Comparison of ENCODE assay signal across 8 mouse cellular contexts in the genomic region with DNA sequence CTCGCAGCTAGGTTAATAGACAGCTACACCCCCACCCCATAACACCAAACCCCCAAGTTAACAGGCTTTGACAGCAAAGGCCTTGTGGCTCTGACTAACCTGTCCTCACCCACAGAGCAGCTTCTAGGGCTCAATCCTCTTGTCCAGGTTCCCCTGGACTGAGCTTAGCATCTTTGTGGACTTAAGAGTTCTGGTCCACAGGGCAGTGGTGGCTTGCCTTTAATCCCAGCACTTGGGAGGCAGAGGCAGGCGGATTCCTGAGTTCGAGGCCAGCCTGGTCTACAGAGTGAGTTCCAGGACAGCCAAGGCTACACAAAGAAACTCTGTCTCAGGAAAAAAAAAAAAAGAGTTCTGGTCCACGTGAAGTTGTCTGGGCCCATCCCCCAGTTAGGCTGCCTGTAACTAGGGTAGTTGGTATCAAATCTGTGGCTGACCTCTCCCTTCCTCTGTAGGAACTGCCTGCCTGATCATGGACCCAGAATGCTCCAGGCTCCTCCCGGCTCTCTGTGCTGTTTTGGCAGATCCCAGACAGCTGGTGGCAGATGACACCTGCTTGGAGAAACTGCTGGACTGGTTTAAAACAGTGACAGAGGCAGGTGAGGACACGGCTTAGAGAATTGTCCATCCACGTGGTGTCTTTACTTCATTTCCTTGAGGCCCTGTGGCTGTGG. TPM values are rescaled to one million over a fixed set of nuclear protein-coding genes. Genes with fewer than 3 reads are reported as not detected.
DNase-seq lines count a peak whose midpoint lies in the region; ATAC-seq and TF ChIP-seq lines count a peak whose summit lies in the region.

No protein-coding gene starts in this region.

- no peaks in the 10 kb centered on the region for H3K9me3 ChIP-seq in intestine, embryonic 14.5 days (ENCODE audit: control insufficient read depth, low read length)
- no peaks in the 10 kb centered on the region for H3K9me3 ChIP-seq in lung, postnatal 0 days (ENCODE audit: low read length)

- TF ChIP-seq EP300 in lung, postnatal 0 days (IDR thresholded peaks at IDR 0.05), result no peak

- DNase-seq in spleen, adult 2 months (ENCODE audit: low read depth in 1 of 2, low spot score in 2 of 2), result no peak
- DNase-seq in spleen, postnatal 36 days (ENCODE audit: low spot score in 2 of 2), result no peak
- no peak for DNase-seq in intestine, embryonic 14.5 days (ENCODE audit: low spot score)
- DNase-seq in lung, postnatal 0 days (ENCODE audit: low spot score), result peak; percentile 24
- DNase-seq in Muller cell, postnatal 12 days (ENCODE audit: inconsistent ontology term), result no peak
- DNase-seq in layer of hippocampus, postnatal 14 days (ENCODE audit: low spot score in 2 of 2), result no peak

- no peak for TF ChIP-seq CTCF in spleen, adult 2 months (IDR thresholded peaks at IDR 0.05; ENCODE audit: extremely low read depth, insufficient read depth, insufficient read length, insufficient replicate concordance)
- TF ChIP-seq CTCF in embryonic fibroblast, embryonic 13.5 days (IDR thresholded peaks at IDR 0.05; ENCODE audit: borderline replicate concordance, insufficient read depth, low read length), result no peak
- 0 out of 2 replicates have a peak, but pooled peaks have one; percentile 4 for TF ChIP-seq CTCF in lung, postnatal 0 days (IDR thresholded peaks at IDR 0.05)

- H3K27ac ChIP-seq in spleen, adult 2 months (ENCODE audit: insufficient read depth, low read length), result peak overlapping the region; percentile 79
- peak overlapping the region; percentile 62 for H3K27ac ChIP-seq in embryonic fibroblast, embryonic 13.5 days (ENCODE audit: insufficient read depth, low read length)
- peak overlapping the region; percentile 71; the same call in 1 of the 2 replicates for H3K27ac ChIP-seq in intestine, embryonic 14.5 days (ENCODE audit: low read depth)
- H3K27ac ChIP-seq in lung, postnatal 0 days (ENCODE audit: low read length), result peak overlapping the region; percentile 60

- no peak for ATAC-seq in intestine, embryonic 14.5 days (replicated peaks; ENCODE audit: low FRiP score, low TSS enrichment, low read depth)
- no peak for ATAC-seq in lung, postnatal 0 days
- no peak for ATAC-seq in granulocyte monocyte progenitor cell, adult 5-6 weeks (replicated peaks; ENCODE audit: poor library complexity, severe bottlenecking)

- peak overlapping the region; percentile 71 for H3K9ac ChIP-seq in intestine, embryonic 14.5 days (ENCODE audit: low read length)
- peak overlapping the region; percentile 53 for H3K9ac ChIP-seq in lung, postnatal 0 days (replicated peaks; ENCODE audit: low read depth)

- H3K27me3 ChIP-seq in spleen, adult 2 months (ENCODE audit: control insufficient read depth, insufficient read depth, low read length), result no peaks in the 10 kb centered on the region
- H3K27me3 ChIP-seq in intestine, embryonic 14.5 days (replicated peaks; ENCODE audit: control insufficient read depth, insufficient read depth, low read length), result no peaks in the 10 kb centered on the region
- H3K27me3 ChIP-seq in lung, postnatal 0 days (replicated peaks; ENCODE audit: insufficient read depth, low read length), result no peaks in the 10 kb centered on the region

- peak overlapping the region; percentile 80 for H3K4me2 ChIP-seq in intestine, embryonic 14.5 days (ENCODE audit: low read length)
- H3K4me2 ChIP-seq in lung, postnatal 0 days (replicated peaks; ENCODE audit: low read depth, low read length), result peak overlapping the region; percentile 73

- H3K4me1 ChIP-seq in spleen, adult 2 months (ENCODE audit: control insufficient read depth, insufficient read depth, insufficient read length), result peaks cover 16% of the 10 kb centered on the region; the same call in 1 of the 2 replicates
- H3K4me1 ChIP-seq in embryonic fibroblast, embryonic 13.5 days (ENCODE audit: control insufficient read depth, insufficient read depth, low read length), result 0 out of 2 replicates have a peak, but pooled peaks cover 4% of the 10 kb centered on the region
- peaks cover 30% of the 10 kb centered on the region for H3K4me1 ChIP-seq in intestine, embryonic 14.5 days (replicated peaks; ENCODE audit: control insufficient read depth, insufficient read depth, low read length)
- H3K4me1 ChIP-seq in lung, postnatal 0 days (ENCODE audit: insufficient read depth, low read depth, low read length), result peaks cover 14% of the 10 kb centered on the region; the same call in 1 of the 2 replicates

- H3K36me3 ChIP-seq in spleen, adult 2 months (ENCODE audit: control insufficient read depth, insufficient read depth, low read length), result peaks cover 5% of the 10 kb centered on the region
- H3K36me3 ChIP-seq in intestine, embryonic 14.5 days (ENCODE audit: control insufficient read depth, insufficient read depth, low read length), result peaks cover 18% of the 10 kb centered on the region
- peaks cover 8% of the 10 kb centered on the region; the same call in 1 of the 2 replicates for H3K36me3 ChIP-seq in lung, postnatal 0 days (ENCODE audit: insufficient read depth, low read length)

- no peak for TF ChIP-seq POLR2A in spleen, adult 2 months (IDR thresholded peaks at IDR 0.05; ENCODE audit: low read depth, low read length)
- TF ChIP-seq POLR2A in embryonic fibroblast, embryonic 13.5 days (IDR thresholded peaks at IDR 0.05; ENCODE audit: low read depth, low read length), result no peak

- 47% methylated on average over 7 of the region's 7 CpGs for WGBS in spleen, adult 2 months
- WGBS in intestine, embryonic 14.5 days, result 49% methylated on average over 7 of the region's 7 CpGs
- WGBS in lung, postnatal 0 days, result 47% methylated on average over 7 of the region's 7 CpGs

- peak overlapping the region; percentile 66 for H3K4me3 ChIP-seq in spleen, adult 2 months (ENCODE audit: extremely low read depth, insufficient read depth, insufficient read length)
- H3K4me3 ChIP-seq in embryonic fibroblast, embryonic 13.5 days (ENCODE audit: insufficient read depth, low read length), result peak overlapping the region; percentile 58
- peak overlapping the region; percentile 60 for H3K4me3 ChIP-seq in intestine, embryonic 14.5 days (ENCODE audit: low read depth, low read length)
- H3K4me3 ChIP-seq in lung, postnatal 0 days (ENCODE audit: low read depth, low read length), result peak overlapping the region; percentile 46

RNA-seq across cellular contexts. Expression of a gene that starts 0.8 kb away (rescaled TPM):
- polyA plus RNA-seq in spleen, adult 2 months (2012; rRNA removed), result 28.3 and 40.5 TPM in 2 replicates
- 10.2 and 12.4 TPM in 2 replicates for polyA plus RNA-seq in embryonic fibroblast, embryonic 13.5 days (2011; ENCODE audit: insufficient read length, low read depth, missing spikeins)
- polyA plus RNA-seq in intestine, embryonic 14.5 days (2014; fragmentation: Nextera tagmentation; extraction: Ambion mirVana), result 15.9 and 16.5 TPM in 2 replicates
- polyA plus RNA-seq in lung, postnatal 0 days (2015; fragmentation: Nextera tagmentation; extraction: Ambion mirVana), result 15.2 and 16.1 TPM in 2 replicates
- total RNA-seq in granulocyte monocyte progenitor cell, adult 5-6 weeks (2014; fragmentation: Nextera tagmentation), result 10.2 and 14.3 TPM in 2 replicates
- 7.3 and 8.2 TPM in 2 replicates for total RNA-seq in granulocyte monocyte progenitor cell, adult 5-6 weeks (2017)
- total RNA-seq in layer of hippocampus, postnatal 14 days (2021), result 10 to 100 TPM; 26.5 to 26.9 TPM

RNA-seq across cellular contexts. Expression of a gene that starts 3.5 kb away (rescaled TPM):
- polyA plus RNA-seq in spleen, adult 2 months (2012; rRNA removed), result 12.2 and 12.5 TPM in 2 replicates
- polyA plus RNA-seq in embryonic fibroblast, embryonic 13.5 days (2011; ENCODE audit: insufficient read length, low read depth, missing spikeins), result 25.5 and 27.9 TPM in 2 replicates
- 23.6 and 24.1 TPM in 2 replicates for polyA plus RNA-seq in intestine, embryonic 14.5 days (2014; fragmentation: Nextera tagmentation; extraction: Ambion mirVana)
- polyA plus RNA-seq in lung, postnatal 0 days (2015; fragmentation: Nextera tagmentation; extraction: Ambion mirVana), result 10.3 and 11.0 TPM in 2 replicates
- total RNA-seq in granulocyte monocyte progenitor cell, adult 5-6 weeks (2014; fragmentation: Nextera tagmentation), result 13.4 and 26.7 TPM in 2 replicates
- total RNA-seq in granulocyte monocyte progenitor cell, adult 5-6 weeks (2017), result 5.3 and 10.0 TPM in 2 replicates
- 10 to 100 TPM; 43.3 to 53.8 TPM for total RNA-seq in layer of hippocampus, postnatal 14 days (2021)

RNA-seq across cellular contexts. Expression of a gene that starts 18.3 kb away (rescaled TPM):
- 17.6 and 19.1 TPM in 2 replicates for polyA plus RNA-seq in spleen, adult 2 months (2012; rRNA removed)
- 0.44 and 0.65 TPM in 2 replicates for polyA plus RNA-seq in embryonic fibroblast, embryonic 13.5 days (2011; ENCODE audit: insufficient read length, low read depth, missing spikeins)
- 1.2 and 1.3 TPM in 2 replicates for polyA plus RNA-seq in intestine, embryonic 14.5 days (2014; fragmentation: Nextera tagmentation; extraction: Ambion mirVana)
- 2.7 and 3.3 TPM in 2 replicates for polyA plus RNA-seq in lung, postnatal 0 days (2015; fragmentation: Nextera tagmentation; extraction: Ambion mirVana)
- total RNA-seq in granulocyte monocyte progenitor cell, adult 5-6 weeks (2014; fragmentation: Nextera tagmentation), result 2.8 and 3.1 TPM in 2 replicates
- 0.77 and 0.78 TPM in 2 replicates for total RNA-seq in granulocyte monocyte progenitor cell, adult 5-6 weeks (2017)
- total RNA-seq in layer of hippocampus, postnatal 14 days (2021), result 10 to 100 TPM; 23.9 to 24.1 TPM

RNA-seq across cellular contexts. Expression of a gene that starts 56.8 kb away (rescaled TPM):
- 95.1 and 118 TPM in 2 replicates for polyA plus RNA-seq in spleen, adult 2 months (2012; rRNA removed)
- 79.6 and 95.0 TPM in 2 replicates for polyA plus RNA-seq in embryonic fibroblast, embryonic 13.5 days (2011; ENCODE audit: insufficient read length, low read depth, missing spikeins)
- polyA plus RNA-seq in intestine, embryonic 14.5 days (2014; fragmentation: Nextera tagmentation; extraction: Ambion mirVana), result 39.5 and 44.8 TPM in 2 replicates
- polyA plus RNA-seq in lung, postnatal 0 days (2015; fragmentation: Nextera tagmentation; extraction: Ambion mirVana), result 18.2 and 19.8 TPM in 2 replicates
- total RNA-seq in granulocyte monocyte progenitor cell, adult 5-6 weeks (2014; fragmentation: Nextera tagmentation), result 42.0 and 47.9 TPM in 2 replicates
- 8.7 and 9.2 TPM in 2 replicates for total RNA-seq in granulocyte monocyte progenitor cell, adult 5-6 weeks (2017)
- 100 to 1,000 TPM; 357 to 365 TPM for total RNA-seq in layer of hippocampus, postnatal 14 days (2021)
